Mouse (Mus musculus) brown adipose tissue, adult 24 weeks (tissue): ENCODE data around the gene 3110082I17Rik. TPM values are rescaled to one million over a fixed set of nuclear protein-coding genes. Genes with fewer than 3 reads are reported as not detected.

Experiments
- H3K27ac ChIP-seq: fragments of 200-500 bp; replicated peaks from 2 replicates; pipeline ENCODE4 v1.5.1; 2012; ENCODE audit warnings: low read depth, mild to moderate bottlenecking, low read length
- H3K4me1 ChIP-seq: fragments of 200-500 bp; 2 replicates; pipeline ENCODE4 v1.6.1; 2012; ENCODE audit warnings: low read length, mixed read lengths; ENCODE audit not compliant: control insufficient read depth, insufficient read depth, insufficient read length
- H3K4me3 ChIP-seq: fragments of 200-500 bp; 2 replicates; pipeline ENCODE4 v1.5.1; 2012; ENCODE audit warnings: low read depth, mild to moderate bottlenecking, low read length, moderate library complexity; ENCODE audit not compliant: insufficient read depth
- polyA plus RNA-seq: library from polyadenylated mRNA; stranded (reverse); fragments of >200 nt; gene quantifications from 2 replicates; pipeline ENCODE4 v1.2.4, GENCODE M21; 2012; ENCODE audit not compliant: missing spikeins, insufficient read depth, insufficient read length

3110082I17Rik gene
- polyA plus RNA-seq, 1 experiment = 6.0 TPM

DNA sequence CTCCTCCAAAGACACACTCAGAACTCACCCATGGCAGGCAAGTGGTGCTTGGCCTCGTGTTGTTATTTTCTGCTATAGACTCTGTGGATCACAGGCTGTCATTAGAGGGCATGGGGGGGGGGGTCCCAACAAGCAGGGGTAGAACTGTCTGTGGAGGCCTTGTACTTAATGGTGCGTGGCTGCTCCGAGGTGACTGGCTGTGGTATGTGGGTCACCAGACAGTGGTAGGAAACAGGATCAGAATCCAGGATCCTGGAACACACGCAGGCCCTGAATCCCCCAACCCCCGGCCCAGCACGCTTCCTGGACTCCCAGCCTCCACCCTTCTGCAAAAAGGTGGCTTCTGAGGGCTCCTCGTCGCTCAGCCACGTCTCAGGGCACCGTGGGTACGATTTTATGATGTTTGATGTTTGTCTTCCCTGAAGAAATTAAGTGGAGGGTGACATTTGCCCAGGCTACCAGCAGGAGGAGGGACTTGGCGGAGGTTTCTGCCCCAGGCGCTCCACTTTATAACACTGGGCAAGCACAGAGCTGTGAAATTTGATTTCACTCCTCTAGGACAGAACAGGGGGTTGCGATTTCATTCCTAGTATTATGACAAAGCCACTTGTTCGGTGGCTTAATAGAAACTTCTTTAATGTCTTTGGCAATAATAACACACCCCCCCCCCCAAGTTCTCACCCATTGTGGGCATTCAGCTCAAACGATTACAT lies 126.9 kb downstream of the 3110082I17Rik start:
- no peak overlapping the region for H3K4me3 ChIP-seq
- peaks cover 8% of the 10 kb centered on the region; the same call in 1 of the 2 replicates for H3K4me1 ChIP-seq
- H3K27ac ChIP-seq = peak overlapping the region; percentile 73

DNA sequence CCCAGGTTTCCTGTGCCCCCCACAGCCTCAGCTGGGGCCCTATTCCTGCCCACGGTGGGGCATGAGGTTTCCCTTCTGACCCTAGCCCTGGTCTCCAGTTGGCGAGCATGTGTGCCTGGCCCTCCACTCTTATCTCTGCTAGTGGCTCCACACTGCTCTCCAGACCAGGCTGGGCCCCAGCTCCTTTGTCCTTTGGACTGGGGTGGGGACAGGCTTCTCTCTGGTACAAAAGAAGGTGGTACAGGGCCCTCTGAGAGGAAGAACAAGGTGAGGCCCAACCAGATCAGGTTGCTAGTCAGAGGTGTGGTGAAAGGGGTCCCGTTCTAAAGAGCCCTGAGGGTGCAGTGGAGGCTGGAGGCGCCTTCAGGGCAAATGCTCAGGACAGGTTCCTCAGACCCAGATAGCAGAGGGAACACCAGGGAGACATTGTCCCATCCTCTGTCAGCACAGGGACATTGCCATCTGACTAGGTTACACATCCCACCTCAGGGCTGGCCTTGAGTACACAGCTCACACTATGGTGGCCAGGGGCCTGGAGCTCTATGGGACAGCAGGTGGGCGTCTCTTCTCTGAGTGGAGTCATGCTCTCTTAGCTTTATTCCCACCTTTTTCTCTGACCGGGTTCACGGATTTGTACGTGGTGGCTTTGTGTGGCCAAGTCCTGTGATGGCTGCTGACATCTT lies 127.6 kb downstream of the 3110082I17Rik start:
- Histone ChIP-seq H3K27ac (peak overlapping the region; percentile 73), H3K4me1 (peaks cover 6% of the 10 kb centered on the region; the same call in 1 of the 2 replicates), H3K4me3 (no peak overlapping the region)

DNA sequence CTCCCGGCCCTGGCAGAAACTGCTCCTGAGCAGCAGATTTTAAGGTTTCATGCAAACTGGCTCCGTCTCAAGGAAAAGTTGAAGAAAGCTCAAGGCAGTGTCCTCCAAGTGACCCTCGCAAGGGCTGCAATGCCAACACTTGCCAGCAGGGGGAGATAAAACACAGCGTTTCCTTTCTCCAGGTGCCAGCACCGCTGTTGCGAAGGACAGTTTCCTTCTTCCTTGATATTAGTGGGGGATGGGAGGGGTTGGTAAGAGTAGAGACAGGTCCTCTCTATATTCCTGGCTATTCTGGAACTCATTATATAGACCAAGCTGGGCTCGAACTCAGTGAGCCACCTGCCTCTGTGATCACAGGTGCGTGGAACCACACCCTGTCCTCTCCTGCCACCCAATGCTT lies 128.6 kb downstream of the 3110082I17Rik start:
- Histone ChIP-seq H3K4me1 (peaks cover 4% of the 10 kb centered on the region; the same call in 1 of the 2 replicates), H3K4me3 (no peak overlapping the region), H3K27ac (peak overlapping the region; percentile 73; the same call in 1 of the 2 replicates)

DNA sequence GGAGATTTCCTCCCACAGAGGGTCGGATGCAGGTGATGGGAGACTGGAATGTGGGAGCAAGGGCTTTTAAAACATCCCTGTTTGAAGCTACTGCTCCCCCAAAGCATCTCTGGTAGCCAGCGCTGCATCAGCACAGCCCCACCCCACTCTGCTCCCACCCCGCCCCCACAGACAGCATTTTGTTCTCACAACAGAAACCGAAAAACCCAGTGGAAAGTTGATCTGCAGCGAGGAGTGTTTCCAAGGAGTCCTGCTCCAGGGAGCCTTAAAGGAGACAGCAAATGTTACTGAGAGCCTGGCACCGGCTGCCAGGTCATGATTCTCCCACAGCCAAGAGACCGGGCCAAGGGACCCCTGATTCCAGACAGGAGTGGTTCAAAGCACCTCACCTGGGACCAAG lies 129.6 kb downstream of the 3110082I17Rik start:
- H3K27ac ChIP-seq = peak overlapping the region; percentile 38; the same call in 1 of the 2 replicates

DNA sequence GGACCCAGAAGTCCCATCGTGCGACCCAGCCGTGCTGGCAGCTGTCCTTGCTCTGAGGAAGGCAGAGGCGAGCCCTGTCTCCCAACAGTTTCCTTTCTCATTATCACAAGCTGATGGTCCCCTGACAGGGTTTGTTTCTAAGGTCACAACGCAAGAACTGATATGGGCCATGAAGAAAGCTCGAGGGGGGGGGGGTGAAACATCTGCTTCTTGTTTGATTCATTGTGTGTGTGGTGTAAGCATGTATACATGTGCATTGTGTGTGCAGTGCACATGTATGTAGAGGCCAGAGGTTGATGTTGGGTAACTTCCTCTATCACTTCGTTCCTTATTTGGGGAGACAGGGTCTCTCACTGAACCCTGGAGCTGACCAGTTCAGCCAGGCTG lies 132.7 kb downstream of the 3110082I17Rik start:
- peaks cover 3% of the 10 kb centered on the region; the same call in 1 of the 2 replicates for H3K4me1 ChIP-seq
- no peak overlapping the region for H3K27ac ChIP-seq
- H3K4me3 ChIP-seq = no peak overlapping the region

More for the DNA sequence above, 129.6 kb downstream of the 3110082I17Rik start:
- H3K4me3 ChIP-seq = no peak overlapping the region
- H3K4me1 ChIP-seq = 0 out of 2 replicates have a peak, but pooled peaks cover 4% of the 10 kb centered on the region

DNA sequence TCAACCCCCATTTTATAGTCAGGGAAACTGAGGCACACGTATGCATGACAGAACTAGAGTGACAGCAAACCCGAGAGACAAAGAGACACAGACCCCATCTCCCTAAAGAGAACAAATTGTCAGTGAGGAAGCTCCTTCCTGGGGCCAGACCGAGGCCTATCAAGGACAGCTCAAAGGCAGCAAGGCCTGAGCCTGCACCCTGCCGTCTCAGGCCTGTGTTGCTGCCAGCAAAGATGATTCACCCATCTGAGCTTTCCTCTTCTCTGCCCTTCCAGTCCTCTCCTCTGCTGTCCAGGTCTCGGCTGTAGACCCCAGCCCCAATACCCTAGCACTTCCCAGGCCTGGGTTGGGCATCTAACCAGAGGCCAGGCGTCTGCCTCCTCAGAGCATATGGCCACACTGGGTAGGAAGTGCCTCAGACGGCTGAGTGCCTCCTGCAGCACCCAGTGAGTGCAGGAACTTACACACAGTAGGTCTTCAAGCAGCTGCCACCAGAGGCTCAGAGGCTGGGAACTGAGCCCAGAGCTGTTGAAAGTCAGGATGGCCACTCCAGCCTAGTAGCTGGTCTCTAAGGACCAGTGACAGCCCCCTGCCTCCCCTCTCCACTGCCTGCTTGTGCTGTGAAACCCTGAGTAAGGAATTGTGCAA lies 133.2 kb downstream of the 3110082I17Rik start:
- H3K4me1 ChIP-seq = peaks cover 3% of the 10 kb centered on the region; the same call in 1 of the 2 replicates
- no peak overlapping the region for H3K4me3 ChIP-seq
- H3K27ac ChIP-seq = no peak overlapping the region

DNA sequence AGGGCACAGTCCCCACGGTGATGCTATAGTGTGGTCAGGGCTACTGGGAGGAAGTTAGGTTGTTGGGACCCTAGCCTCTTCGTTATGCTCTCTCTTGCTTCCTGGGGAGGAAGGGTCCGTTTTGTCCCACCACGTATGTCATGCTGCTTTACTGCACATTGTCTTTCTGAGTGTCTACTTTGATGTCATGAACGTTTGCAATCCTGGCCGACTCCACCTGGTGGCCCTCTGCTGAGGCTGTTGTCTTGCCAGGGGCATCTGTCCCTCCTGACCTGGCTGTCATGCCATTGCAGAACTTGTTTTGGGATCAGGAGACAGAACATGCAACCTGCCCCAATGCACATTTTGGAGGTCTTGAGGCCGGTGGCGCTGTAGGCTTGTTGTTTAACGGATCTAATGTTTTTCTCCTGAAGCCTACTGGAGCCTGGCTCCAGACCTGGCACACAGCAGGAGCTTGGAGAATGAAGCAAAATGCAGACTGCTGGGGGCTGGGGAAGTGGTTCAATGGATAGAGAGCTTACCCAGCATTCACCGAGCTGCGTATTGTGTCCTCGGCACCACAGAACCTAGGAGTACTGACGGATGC lies 134.1 kb downstream of the 3110082I17Rik start:
- Histone ChIP-seq H3K27ac (no peak overlapping the region), H3K4me3 (no peak overlapping the region), H3K4me1 (peaks cover 3% of the 10 kb centered on the region; the same call in 1 of the 2 replicates)

DNA sequence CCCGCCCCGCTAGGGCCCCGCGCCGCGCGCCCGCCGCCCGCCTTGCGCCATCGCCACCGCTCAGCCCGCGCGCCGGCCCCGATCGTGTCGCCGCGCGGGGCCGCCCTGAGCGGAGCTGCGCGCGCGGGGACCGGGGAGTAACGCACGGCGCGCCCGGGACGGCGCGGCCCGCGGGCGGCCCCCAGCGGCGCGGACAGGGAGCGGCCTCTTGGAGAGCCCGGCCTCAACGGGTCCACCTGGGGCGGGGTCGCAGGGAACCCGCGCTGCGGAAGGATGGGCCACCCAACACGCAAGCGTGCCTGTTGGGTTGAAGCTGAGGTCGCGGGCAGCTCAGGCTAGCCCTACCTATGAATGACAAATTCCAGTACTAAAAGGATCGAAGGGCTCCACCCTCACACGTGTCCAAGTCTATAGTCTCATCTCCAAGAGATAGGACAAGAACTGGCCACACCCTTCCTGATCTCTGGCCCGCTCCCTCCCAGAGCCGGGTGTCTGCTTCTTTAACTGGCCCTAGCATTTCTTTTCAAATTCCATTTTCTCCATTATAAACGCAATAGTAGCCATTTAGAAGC lies 134.8 kb downstream of the 3110082I17Rik start, which contains the start of gene Adap1:
Adap1 (minus strand) TSS at position 228 of the 572 bp plus-strand sequence.
- Histone ChIP-seq H3K27ac (no peak within 1 kb of the TSS), H3K4me3 (peak within 1 kb of the TSS; percentile 64), H3K4me1 (peaks cover 3% of the 10 kb centered on the region; the same call in 1 of the 2 replicates)

DNA sequence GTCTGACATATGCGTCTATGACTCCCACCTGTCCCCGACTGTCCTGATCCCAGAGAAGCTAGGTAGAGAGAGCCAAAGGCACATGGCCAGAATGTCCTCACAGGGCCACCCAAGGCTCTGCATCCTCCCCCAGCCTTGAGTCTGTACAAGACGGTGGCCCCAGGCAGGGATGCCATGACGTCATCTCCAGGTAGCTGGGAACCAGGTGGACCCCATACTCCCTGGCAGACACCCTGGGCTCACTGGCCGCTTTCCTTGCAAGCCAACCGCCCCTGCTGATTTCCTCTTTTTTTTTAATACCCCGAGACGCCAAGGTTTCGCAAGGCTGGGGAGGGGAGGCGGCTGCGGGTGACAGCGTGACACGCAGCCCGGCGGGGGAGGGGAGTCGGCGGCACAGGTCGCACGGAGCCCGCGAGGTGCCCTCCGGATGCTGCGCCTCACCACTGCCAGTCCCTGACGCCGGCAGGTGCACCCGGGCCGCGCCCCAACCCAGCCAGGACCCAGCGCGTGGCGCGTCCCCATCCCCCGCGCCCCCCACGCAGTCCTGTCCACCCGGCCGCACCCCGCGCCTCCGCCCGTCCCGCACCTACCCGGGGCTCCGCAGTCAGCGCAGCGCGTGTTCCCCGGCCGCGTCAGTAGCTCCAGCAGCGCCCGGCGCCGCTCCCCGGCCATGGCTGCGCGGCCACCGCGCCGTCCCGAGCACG lies 135.5 kb downstream of the 3110082I17Rik start:
- Histone ChIP-seq H3K4me1 (peaks cover 3% of the 10 kb centered on the region), H3K27ac (no peak overlapping the region), H3K4me3 (peak overlapping the region; percentile 64)

DNA sequence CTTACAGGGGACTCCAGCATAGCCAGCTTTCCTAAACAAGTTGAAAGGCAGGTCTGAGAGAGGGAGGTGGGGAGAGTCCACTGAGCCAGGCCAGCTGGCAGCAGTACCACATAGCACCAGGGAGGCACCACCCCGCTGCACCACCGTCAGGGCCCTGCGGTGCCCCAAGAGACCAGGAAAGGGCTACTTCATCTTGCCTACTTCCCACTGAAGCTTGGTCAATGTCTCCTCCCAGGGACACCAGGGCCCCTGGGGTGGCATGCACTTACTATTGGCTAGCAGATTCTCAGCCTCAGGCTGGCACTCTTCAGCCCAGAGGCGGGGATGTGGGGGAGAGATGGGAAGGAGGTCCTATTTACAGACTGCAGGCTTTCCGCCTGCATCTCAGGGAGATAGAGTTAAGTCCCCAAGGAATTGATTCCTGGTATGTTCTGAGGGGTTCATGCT lies 136.3 kb downstream of the 3110082I17Rik start:
- peaks cover 3% of the 10 kb centered on the region for H3K4me1 ChIP-seq
- H3K27ac ChIP-seq = no peak overlapping the region
- peak overlapping the region; percentile 64; the same call in 1 of the 2 replicates for H3K4me3 ChIP-seq

DNA sequence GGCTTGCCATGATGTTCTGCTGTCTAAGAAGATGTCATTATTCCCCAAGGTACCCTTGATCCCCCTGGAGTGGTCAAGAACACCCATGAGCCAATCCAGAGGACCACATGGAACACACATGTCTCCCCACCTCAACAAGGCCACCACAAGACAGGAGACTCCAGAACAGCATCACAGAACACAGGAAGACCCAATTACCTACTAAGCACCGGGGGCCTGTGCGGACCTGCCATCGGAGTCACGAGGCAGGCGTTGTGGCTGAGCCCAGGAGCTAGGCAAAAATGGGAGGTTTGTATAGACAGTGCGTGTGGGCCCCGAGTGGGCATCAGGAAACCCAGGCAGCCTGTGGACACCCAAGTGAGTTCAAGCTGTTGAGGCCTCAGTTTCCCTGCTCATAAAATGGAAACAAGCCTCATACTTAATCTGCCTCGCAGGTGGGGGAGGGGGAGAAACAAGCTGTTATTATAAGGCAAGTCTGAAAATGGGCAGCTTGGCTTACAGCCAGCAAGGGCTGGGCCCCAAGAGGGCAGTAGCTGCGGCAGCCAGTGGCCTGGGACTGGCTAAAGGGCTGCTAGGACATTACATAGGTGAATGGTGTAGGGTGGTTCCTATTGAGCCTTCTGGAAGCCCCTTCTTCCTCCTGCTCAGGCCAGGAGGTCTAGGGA lies 136.9 kb downstream of the 3110082I17Rik start:
- Histone ChIP-seq H3K4me3 (no peak overlapping the region), H3K4me1 (peaks cover 3% of the 10 kb centered on the region), H3K27ac (no peak overlapping the region)

DNA sequence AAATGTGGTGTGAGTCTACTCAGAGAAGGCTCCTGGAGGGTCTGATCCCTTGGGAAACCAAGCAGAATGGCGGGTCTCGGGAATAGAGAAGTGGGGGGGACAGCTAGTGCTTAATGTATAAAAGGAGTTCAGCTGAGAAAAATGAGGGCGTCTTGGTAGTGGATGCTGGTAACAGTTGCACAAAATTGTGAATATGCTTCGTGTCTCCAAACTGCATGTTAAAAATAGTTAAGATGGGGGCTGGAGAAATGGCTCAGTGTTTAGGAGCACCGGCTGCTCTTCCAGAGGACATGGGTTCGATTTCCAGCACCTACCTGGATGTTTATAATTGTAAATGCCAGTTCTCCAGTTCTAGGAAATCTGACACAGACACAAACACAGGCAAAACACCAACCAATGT lies 139.0 kb downstream of the 3110082I17Rik start:
- no peak overlapping the region for H3K27ac ChIP-seq
- H3K4me3 ChIP-seq = no peak overlapping the region
- peaks cover 3% of the 10 kb centered on the region for H3K4me1 ChIP-seq

DNA sequence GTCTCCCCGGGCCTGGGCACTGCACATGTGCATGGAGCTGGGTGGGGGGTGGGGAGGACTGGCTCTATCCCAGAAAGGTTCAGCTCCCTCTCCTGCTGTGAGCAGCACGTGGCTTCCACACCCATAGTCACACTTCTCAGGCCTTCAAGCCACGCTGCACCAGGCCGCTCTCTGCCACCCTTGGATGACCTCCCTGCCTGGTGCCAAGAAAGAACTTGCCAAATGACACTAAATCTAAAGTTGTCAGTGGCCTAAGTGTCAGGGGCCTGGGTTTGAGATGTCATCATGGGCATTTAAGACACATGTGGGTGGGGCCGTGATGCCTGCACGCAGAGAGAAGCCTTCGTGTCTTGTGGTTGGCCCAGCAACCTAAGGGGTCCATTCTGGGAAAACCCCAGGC lies 139.9 kb downstream of the 3110082I17Rik start:
- Histone ChIP-seq H3K4me1 (no peaks in the 10 kb centered on the region; the same call in 1 of the 2 replicates), H3K27ac (no peak overlapping the region), H3K4me3 (no peak overlapping the region)
